Mouse (Mus musculus): ENCODE measurements at regions not wholly inside any gene's neighbourhood (a gene's known extent, or its start where the extent isn't known, plus 50 kb on each side); places are given as distances from the start of the nearest gene placed in this dataset.

GRCm38 (mm10) chr15:61297447-61298208 is 374.8 kb upstream of the A1bg start:
- no peak for TF ChIP-seq POLR2A (IDR thresholded peaks at IDR 0.05; ENCODE audit: borderline replicate concordance, extremely low read depth, insufficient read depth, insufficient read length, poor library complexity, severe bottlenecking)
- TF ChIP-seq CTCF (IDR thresholded peaks at IDR 0.05; ENCODE audit: borderline replicate concordance, extremely low read depth, insufficient read depth, insufficient read length) = no peak

Measured in brain, embryonic 14.5 days (tissue).